Mouse (Mus musculus) lung, embryonic 15.5 days (tissue): ENCODE data around the gene Bnip2. TPM values are rescaled to one million over a fixed set of nuclear protein-coding genes. Genes with fewer than 3 reads are reported as not detected.

Experiments
- ATAC-seq: fragments of 200-750 bp; cut with Nextera tagmentation; 2 replicates; pipeline ENCODE4 v1.8.0; 2017; ENCODE audit warnings: moderate number of reproducible peaks, borderline replicate concordance; ENCODE audit not compliant: low FRiP score, low TSS enrichment; ENCODE audit errors: extremely low read depth
- H3K27ac ChIP-seq: fragments of 300-500 bp; sonication (generic); 2 replicates; pipeline ENCODE4 v1.5.1; 2015; ENCODE audit warnings: moderate library complexity, mild to moderate bottlenecking, inconsistent platforms
- H3K27me3 ChIP-seq: fragments of 300-500 bp; sonication (generic); 2 replicates; pipeline ENCODE4 v1.6.1; 2015; ENCODE audit warnings: inconsistent platforms
- H3K36me3 ChIP-seq: fragments of 300-500 bp; sonication (generic); 2 replicates; pipeline ENCODE4 v1.6.1; 2015; ENCODE audit warnings: inconsistent platforms
- H3K4me1 ChIP-seq: fragments of 300-500 bp; sonication (generic); 2 replicates; pipeline ENCODE4 v1.6.1; 2015; ENCODE audit warnings: inconsistent platforms
- H3K4me2 ChIP-seq: fragments of 300-500 bp; sonication (generic); 2 replicates; pipeline ENCODE4 v1.6.1; 2015; ENCODE audit warnings: inconsistent platforms, mild to moderate bottlenecking, moderate library complexity
- H3K4me3 ChIP-seq: fragments of 300-500 bp; sonication (generic); 2 replicates; pipeline ENCODE4 v1.5.1; 2015; ENCODE audit warnings: mild to moderate bottlenecking, inconsistent platforms
- H3K9ac ChIP-seq: fragments of 300-500 bp; sonication (generic); 2 replicates; pipeline ENCODE4 v1.6.1; 2015; ENCODE audit warnings: inconsistent platforms
- H3K9me3 ChIP-seq: fragments of 300-500 bp; sonication (generic); 2 replicates; pipeline ENCODE4 v1.6.1; 2016; ENCODE audit warnings: inconsistent platforms
- WGBS: fragments of 180-500 bp; shearing (Covaris S2); methylation state at CpG from one replicate; pipeline ENCODE4 v1.1.7; 2015; 5-methylcytosine and 5-hydroxymethylcytosine counted together
- polyA plus RNA-seq: library from polyadenylated mRNA; unstranded; fragments of >200 nt; fragmentation: Nextera tagmentation; extraction: Ambion mirVana; gene quantifications from 2 replicates; pipeline ENCODE4 v1.2.1, GENCODE M21; 2015

Bnip2 gene
- polyA plus RNA-seq, 1 experiment from 2014 or later = 121 TPM

GRCm38 (mm10) chr9:70037988-70038387 is 48.7 kb downstream of the Bnip2 start, which contains the start of gene Gcnt3:
TSS of gene Gcnt3 (minus strand) at chr9:70038088.
- Histone ChIP-seq H3K4me2 (no peak within 1 kb of the TSS), H3K27ac (no peak within 1 kb of the TSS), H3K4me3 (no peak within 1 kb of the TSS), H3K9me3 (no peaks in the 10 kb centered on the region), H3K27me3 (no peaks in the 10 kb centered on the region), H3K36me3 (no peaks in the 10 kb centered on the region), H3K4me1 (no peaks in the 10 kb centered on the region; the same call in 1 of the 2 replicates), H3K9ac (no peak within 1 kb of the TSS)
- ATAC-seq = no peak
- 53% methylated on average over 7 of the region's 7 CpGs for WGBS

- no peak for ATAC-seq
- Histone ChIP-seq H3K9ac (no peak overlapping the region), H3K27me3 (no peaks in the 10 kb centered on the region), H3K4me3 (no peak overlapping the region), H3K27ac (no peak overlapping the region), H3K4me2 (no peak overlapping the region), H3K36me3 (no peaks in the 10 kb centered on the region), H3K9me3 (no peaks in the 10 kb centered on the region), H3K4me1 (no peaks in the 10 kb centered on the region)
- 84% methylated on average over 6 of the region's 6 CpGs for WGBS
Observed at GRCm38 (mm10) chr9:70039597-70040385, 50.5 kb downstream of the Bnip2 start.

GRCm38 (mm10) chr9:70040570-70040969 is 51.3 kb downstream of the Bnip2 start:
- no peak overlapping the region for H3K4me3 ChIP-seq
- no peaks in the 10 kb centered on the region for H3K4me1 ChIP-seq
- no peak for ATAC-seq
- no peaks in the 10 kb centered on the region for H3K9me3 ChIP-seq
- H3K27me3 ChIP-seq = no peaks in the 10 kb centered on the region
- 82% methylated on average over 11 of the region's 11 CpGs for whole genome bisulfite sequencing
- no peak overlapping the region for H3K27ac ChIP-seq
- H3K4me2 ChIP-seq = no peak overlapping the region
- no peaks in the 10 kb centered on the region for H3K36me3 ChIP-seq
- no peak overlapping the region for H3K9ac ChIP-seq

GRCm38 (mm10) chr9:70042137-70042536 is 52.9 kb downstream of the Bnip2 start:
- Histone ChIP-seq H3K4me1 (no peaks in the 10 kb centered on the region), H3K9ac (no peak overlapping the region), H3K4me3 (no peak overlapping the region), H3K36me3 (no peaks in the 10 kb centered on the region), H3K4me2 (no peak overlapping the region), H3K27me3 (no peaks in the 10 kb centered on the region), H3K27ac (no peak overlapping the region), H3K9me3 (no peaks in the 10 kb centered on the region)
- no peak for ATAC-seq
- 90% methylated on average over 4 of the region's 4 CpGs for WGBS

GRCm38 (mm10) chr9:70042935-70043334 is 53.7 kb downstream of the Bnip2 start:
- WGBS = 75% methylated on average over 1 of the region's 1 CpGs

GRCm38 (mm10) chr9:70044865-70045264 is 55.6 kb downstream of the Bnip2 start:
- Histone ChIP-seq H3K4me1 (peaks cover 23% of the 10 kb centered on the region), H3K4me2 (no peak overlapping the region), H3K9me3 (no peaks in the 10 kb centered on the region), H3K9ac (no peak overlapping the region), H3K36me3 (no peaks in the 10 kb centered on the region), H3K27ac (no peak overlapping the region), H3K27me3 (no peaks in the 10 kb centered on the region), H3K4me3 (no peak overlapping the region)
- ATAC-seq = no peak
- WGBS = 50% methylated on average over 2 of the region's 2 CpGs

More at GRCm38 (mm10) chr9:70042935-70043334, 53.7 kb downstream of the Bnip2 start:
- Histone ChIP-seq H3K9me3 (no peaks in the 10 kb centered on the region), H3K36me3 (no peaks in the 10 kb centered on the region), H3K9ac (no peak overlapping the region), H3K4me1 (peaks cover 5% of the 10 kb centered on the region), H3K4me2 (no peak overlapping the region), H3K4me3 (no peak overlapping the region), H3K27ac (no peak overlapping the region), H3K27me3 (no peaks in the 10 kb centered on the region)
- ATAC-seq = no peak

GRCm38 (mm10) chr9:70046255-70046654 is 57.0 kb downstream of the Bnip2 start:
- Histone ChIP-seq H3K4me2 (no peak overlapping the region), H3K9me3 (no peaks in the 10 kb centered on the region), H3K9ac (no peak overlapping the region), H3K27me3 (no peaks in the 10 kb centered on the region), H3K36me3 (no peaks in the 10 kb centered on the region), H3K4me1 (peaks cover 29% of the 10 kb centered on the region), H3K4me3 (no peak overlapping the region), H3K27ac (no peak overlapping the region)
- WGBS = 63% methylated on average over 6 of the region's 6 CpGs
- ATAC-seq = no peak

- no peaks in the 10 kb centered on the region for H3K9me3 ChIP-seq
- peaks cover 29% of the 10 kb centered on the region for H3K4me1 ChIP-seq
- no peak overlapping the region for H3K4me3 ChIP-seq
- no peaks in the 10 kb centered on the region for H3K36me3 ChIP-seq
- H3K27ac ChIP-seq = 0 out of 2 replicates have a peak overlapping the region, but pooled peaks have one; percentile 59
- no peak for ATAC-seq
- 29% methylated on average over 3 of the region's 3 CpGs for WGBS
- H3K27me3 ChIP-seq = no peaks in the 10 kb centered on the region
- no peak overlapping the region for H3K9ac ChIP-seq
- no peak overlapping the region for H3K4me2 ChIP-seq
Observed at GRCm38 (mm10) chr9:70047839-70048238, 58.6 kb downstream of the Bnip2 start.

- ATAC-seq = no peak
- 41% methylated on average over 5 of the region's 5 CpGs for WGBS
- H3K27ac ChIP-seq = peak overlapping the region; percentile 59
- no peak overlapping the region for H3K4me3 ChIP-seq
- no peaks in the 10 kb centered on the region for H3K9me3 ChIP-seq
- H3K36me3 ChIP-seq = no peaks in the 10 kb centered on the region
- H3K9ac ChIP-seq = no peak overlapping the region
- H3K27me3 ChIP-seq = no peaks in the 10 kb centered on the region
- H3K4me1 ChIP-seq = peaks cover 29% of the 10 kb centered on the region
- no peak overlapping the region for H3K4me2 ChIP-seq
Observed at GRCm38 (mm10) chr9:70048280-70048679, 59.0 kb downstream of the Bnip2 start.

GRCm38 (mm10) chr9:70048751-70049415 is 59.6 kb downstream of the Bnip2 start:
- peaks cover 29% of the 10 kb centered on the region for H3K4me1 ChIP-seq
- ATAC-seq = peak; percentile 58; the same call in 1 of the 2 replicates
- no peaks in the 10 kb centered on the region for H3K27me3 ChIP-seq
- H3K4me2 ChIP-seq = no peak overlapping the region
- H3K36me3 ChIP-seq = no peaks in the 10 kb centered on the region
- H3K4me3 ChIP-seq = no peak overlapping the region
- 34% methylated on average over 6 of the region's 6 CpGs for WGBS
- no peaks in the 10 kb centered on the region for H3K9me3 ChIP-seq
- H3K27ac ChIP-seq = peak overlapping the region; percentile 59; the same call in 1 of the 2 replicates
- no peak overlapping the region for H3K9ac ChIP-seq

GRCm38 (mm10) chr9:70049416-70049783 is 60.1 kb downstream of the Bnip2 start:
- WGBS = 17% methylated on average over 3 of the region's 3 CpGs
- no peaks in the 10 kb centered on the region for H3K9me3 ChIP-seq
- H3K4me3 ChIP-seq = no peak overlapping the region
- H3K27ac ChIP-seq = peak overlapping the region; percentile 59; the same call in 1 of the 2 replicates
- peak overlapping the region; percentile 17; the same call in 1 of the 2 replicates for H3K4me2 ChIP-seq
- ATAC-seq = peak; percentile 57; the same call in 1 of the 2 replicates
- H3K27me3 ChIP-seq = no peaks in the 10 kb centered on the region
- peaks cover 29% of the 10 kb centered on the region for H3K4me1 ChIP-seq
- no peak overlapping the region for H3K9ac ChIP-seq
- no peaks in the 10 kb centered on the region for H3K36me3 ChIP-seq

GRCm38 (mm10) chr9:70049839-70050238 is 60.6 kb downstream of the Bnip2 start:
- Histone ChIP-seq H3K4me3 (no peak overlapping the region), H3K27ac (no peak overlapping the region), H3K4me2 (peak overlapping the region; percentile 17; the same call in 1 of the 2 replicates), H3K36me3 (no peaks in the 10 kb centered on the region), H3K9ac (no peak overlapping the region), H3K4me1 (peaks cover 29% of the 10 kb centered on the region), H3K27me3 (no peaks in the 10 kb centered on the region), H3K9me3 (no peaks in the 10 kb centered on the region)
- WGBS = 10% methylated on average over 8 of the region's 8 CpGs
- no peak for ATAC-seq
